In genomic region chr1:133421975-133422570, GRCm38 (mm10) we compare ENCODE assay signal across 10 mouse cellular contexts. TPM values are rescaled to one million over a fixed set of nuclear protein-coding genes. Genes with fewer than 3 reads are reported as not detected.
DNase-seq lines count a peak whose midpoint lies in the region; ATAC-seq and TF ChIP-seq lines count a peak whose summit lies in the region.
"Had no signal": no experiment of that assay in that cellular context is flagged by ENCODE, and none has a peak within 500 bp of the region (broad histone marks: within the 10 kb centered on the region; RNA-seq: fewer than 3 reads in every experiment).

No protein-coding gene starts in this region.

- peak overlapping the region; percentile 80 for H3K4me3 ChIP-seq in kidney, postnatal 0 days (replicated peaks; ENCODE audit: low read depth, low read length)
- peak overlapping the region; percentile 70 for H3K4me3 ChIP-seq in embryonic facial prominence, embryonic 15.5 days (replicated peaks)
- peak overlapping the region; percentile 67 for H3K4me3 ChIP-seq in intestine, embryonic 14.5 days (ENCODE audit: low read depth, low read length)
- H3K4me3 ChIP-seq in midbrain, embryonic 16.5 days (ENCODE audit: low read depth, low read length): peak overlapping the region; percentile 71

- no peaks in the 10 kb centered on the region for H3K27me3 ChIP-seq in kidney, postnatal 0 days (ENCODE audit: insufficient read depth, low read length)
- no peaks in the 10 kb centered on the region for H3K27me3 ChIP-seq in embryonic facial prominence, embryonic 15.5 days
- H3K27me3 ChIP-seq in intestine, embryonic 14.5 days (replicated peaks; ENCODE audit: control insufficient read depth, insufficient read depth, low read length): no peaks in the 10 kb centered on the region
- no peaks in the 10 kb centered on the region for H3K27me3 ChIP-seq in midbrain, embryonic 16.5 days (ENCODE audit: control insufficient read depth, insufficient read depth, low read depth, low read length)

- H3K9ac ChIP-seq in kidney, postnatal 0 days (ENCODE audit: low read depth, low read length): peak overlapping the region; percentile 95
- no peak overlapping the region for H3K9ac ChIP-seq in embryonic facial prominence, embryonic 15.5 days
- H3K9ac ChIP-seq in intestine, embryonic 14.5 days (ENCODE audit: low read length): peak overlapping the region; percentile 83
- 0 out of 2 replicates have a peak overlapping the region, but pooled peaks have one; percentile 25 for H3K9ac ChIP-seq in midbrain, embryonic 16.5 days (ENCODE audit: low read depth, low read length)

- peak overlapping the region; percentile 97 for H3K27ac ChIP-seq in kidney, postnatal 0 days
- no peak overlapping the region for H3K27ac ChIP-seq in embryonic facial prominence, embryonic 15.5 days (replicated peaks)
- peak overlapping the region; percentile 92 for H3K27ac ChIP-seq in intestine, embryonic 14.5 days (ENCODE audit: low read depth)
- no peak overlapping the region for H3K27ac ChIP-seq in midbrain, embryonic 16.5 days (ENCODE audit: low read length)

- no peak for ATAC-seq in kidney, postnatal 0 days (replicated peaks; ENCODE audit: low FRiP score, low read depth)
- no peak for ATAC-seq in embryonic facial prominence, embryonic 15.5 days (ENCODE audit: insufficient number of reproducible peaks, low FRiP score, low TSS enrichment, low read depth)
- no peak for ATAC-seq in intestine, embryonic 14.5 days (replicated peaks; ENCODE audit: low FRiP score, low TSS enrichment, low read depth)
- no peak for ATAC-seq in midbrain, embryonic 16.5 days

- DNase-seq in kidney, postnatal 0 days (ENCODE audit: low spot score): peak; percentile 67
- no peak for DNase-seq in kidney, adult 18-20 months
- DNase-seq in intestine, embryonic 14.5 days (ENCODE audit: low spot score): peak; percentile 59
- DNase-seq in cerebellum, postnatal 10 days: no peak
- DNase-seq in adrenal gland, postnatal 4 days (ENCODE audit: low spot score in 2 of 2): no peak
- DNase-seq in layer of hippocampus, postnatal 14 days (ENCODE audit: low spot score in 2 of 2): no peak
- DNase-seq: cerebellum, adult 11-12 months had no signal

- H3K36me3 ChIP-seq in kidney, postnatal 0 days (ENCODE audit: insufficient read depth, low read length): no peaks in the 10 kb centered on the region
- H3K36me3 ChIP-seq in embryonic facial prominence, embryonic 15.5 days: no peaks in the 10 kb centered on the region
- H3K36me3 ChIP-seq in intestine, embryonic 14.5 days (ENCODE audit: control insufficient read depth, insufficient read depth, low read length): no peaks in the 10 kb centered on the region
- H3K36me3 ChIP-seq in midbrain, embryonic 16.5 days (ENCODE audit: control insufficient read depth, insufficient read depth, low read length): no peaks in the 10 kb centered on the region
- H3K36me3 ChIP-seq: G1E had no signal

- 29% methylated on average over 16 of the region's 16 CpGs for WGBS in kidney, postnatal 0 days
- WGBS in embryonic facial prominence, embryonic 15.5 days: 44% methylated on average over 16 of the region's 16 CpGs
- 36% methylated on average over 16 of the region's 16 CpGs for WGBS in intestine, embryonic 14.5 days
- WGBS in midbrain, embryonic 16.5 days: 30% methylated on average over 16 of the region's 16 CpGs

- peak; percentile 52; the same call in 1 of the 2 replicates for TF ChIP-seq CTCF in kidney, postnatal 0 days (IDR thresholded peaks at IDR 0.05; ENCODE audit: low read depth)

- H3K9me3 ChIP-seq in kidney, postnatal 0 days (replicated peaks; ENCODE audit: low read length): no peaks in the 10 kb centered on the region
- H3K9me3 ChIP-seq in embryonic facial prominence, embryonic 15.5 days (replicated peaks): no peaks in the 10 kb centered on the region
- H3K9me3 ChIP-seq in intestine, embryonic 14.5 days (ENCODE audit: control insufficient read depth, low read length): no peaks in the 10 kb centered on the region
- H3K9me3 ChIP-seq in midbrain, embryonic 16.5 days (replicated peaks; ENCODE audit: control insufficient read depth, low read length, poor library complexity, severe bottlenecking): no peaks in the 10 kb centered on the region

- peak overlapping the region; percentile 95 for H3K4me2 ChIP-seq in kidney, postnatal 0 days (ENCODE audit: low read length)
- peak overlapping the region; percentile 99 for H3K4me2 ChIP-seq in embryonic facial prominence, embryonic 15.5 days (replicated peaks)
- H3K4me2 ChIP-seq in intestine, embryonic 14.5 days (ENCODE audit: low read length): peak overlapping the region; percentile 89
- H3K4me2 ChIP-seq in midbrain, embryonic 16.5 days (ENCODE audit: low read length): peak overlapping the region; percentile 99

- peaks cover 37% of the 10 kb centered on the region for H3K4me1 ChIP-seq in kidney, postnatal 0 days (replicated peaks; ENCODE audit: insufficient read depth, low read length)
- peaks cover 29% of the 10 kb centered on the region for H3K4me1 ChIP-seq in embryonic facial prominence, embryonic 15.5 days
- H3K4me1 ChIP-seq in intestine, embryonic 14.5 days (replicated peaks; ENCODE audit: control insufficient read depth, insufficient read depth, low read length): peaks cover 35% of the 10 kb centered on the region
- peaks cover 14% of the 10 kb centered on the region for H3K4me1 ChIP-seq in midbrain, embryonic 16.5 days (ENCODE audit: control insufficient read depth, insufficient read depth, low read length)

RNA-seq across cellular contexts. Expression of gene Sox13, which starts 2.1 kb away (rescaled TPM):
- 12.0 and 13.7 TPM in 2 replicates for polyA plus RNA-seq in kidney, postnatal 0 days (2015; fragmentation: Nextera tagmentation; extraction: Ambion mirVana)
- 5.8 and 6.1 TPM in 2 replicates for polyA plus RNA-seq in embryonic facial prominence, embryonic 15.5 days (2015; fragmentation: Nextera tagmentation; extraction: Ambion mirVana)
- 12.1 and 12.3 TPM in 2 replicates for polyA plus RNA-seq in intestine, embryonic 14.5 days (2014; fragmentation: Nextera tagmentation; extraction: Ambion mirVana)
- 5.3 and 7.4 TPM in 2 replicates for polyA plus RNA-seq in midbrain, embryonic 16.5 days (2015; fragmentation: Nextera tagmentation; extraction: Ambion mirVana)
- 10 to 100 TPM; 26.0 to 35.2 TPM for total RNA-seq in adrenal gland, postnatal 4 days (2021)
- total RNA-seq in layer of hippocampus, postnatal 14 days (2021): 10 to 100 TPM; 11.3 to 11.5 TPM

RNA-seq across cellular contexts. Expression of gene Etnk2, which starts 58.7 kb away (rescaled TPM):
- 4.4 and 5.1 TPM in 2 replicates for polyA plus RNA-seq in kidney, postnatal 0 days (2015; fragmentation: Nextera tagmentation; extraction: Ambion mirVana)
- polyA plus RNA-seq in embryonic facial prominence, embryonic 15.5 days (2015; fragmentation: Nextera tagmentation; extraction: Ambion mirVana): 6.2 and 6.5 TPM in 2 replicates
- polyA plus RNA-seq in intestine, embryonic 14.5 days (2014; fragmentation: Nextera tagmentation; extraction: Ambion mirVana): 3.7 and 4.6 TPM in 2 replicates
- polyA plus RNA-seq in midbrain, embryonic 16.5 days (2015; fragmentation: Nextera tagmentation; extraction: Ambion mirVana): 24.6 and 26.5 TPM in 2 replicates
- total RNA-seq in adrenal gland, postnatal 4 days (2021): 10 to 100 TPM in 1 of 2 experiments, 1 to 10 TPM in 1; 8.1 to 12.1 TPM
- total RNA-seq in layer of hippocampus, postnatal 14 days (2021): 1 to 10 TPM; 5.3 to 5.9 TPM
- polyA plus RNA-seq: G1E had no signal

Comparison
In these comparisons a context has a peak if more than half of its experiments do, and no peak if none do; other contexts are left out.
1. DNase-seq: peak in kidney, postnatal 0 days (single experiment) and intestine, embryonic 14.5 days (single experiment); none in kidney, adult 18-20 months (single experiment), cerebellum, postnatal 10 days (0 of 2), adrenal gland, postnatal 4 days (0 of 2) and layer of hippocampus, postnatal 14 days (0 of 2).
2. H3K27ac ChIP-seq: peak in kidney, postnatal 0 days (single experiment) and intestine, embryonic 14.5 days (single experiment); none in embryonic facial prominence, embryonic 15.5 days (single experiment) and midbrain, embryonic 16.5 days (single experiment).
3. Peak in every context shown above with its lines, with median percentiles within 50 percentile points of each other: H3K4me2 ChIP-seq and H3K4me3 ChIP-seq.